1 mouse cellular context compared by ENCODE assay signal in genomic region chr17:35601736-35602354, GRCm38 (mm10).
TF ChIP-seq lines count a peak whose summit lies in the region.

No protein-coding gene starts in this region.

TF ChIP-seq in C2C12, 6 proteins besides CTCF, POLR2A, EP300 and RAD21:
- peak; percentile 49 for TF ChIP-seq USF1 (IDR thresholded peaks at IDR 0.05; ENCODE audit: low read depth)
- TF ChIP-seq MAX (IDR thresholded peaks at IDR 0.05): no peak
TF ChIP-seq in C2C12: peak in this region for 1.
